Mouse (Mus musculus): ENCODE measurements at regions not wholly inside any gene's neighbourhood (a gene's known extent, or its start where the extent isn't known, plus 50 kb on each side); places are given as distances from the start of the nearest gene placed in this dataset.

DNA sequence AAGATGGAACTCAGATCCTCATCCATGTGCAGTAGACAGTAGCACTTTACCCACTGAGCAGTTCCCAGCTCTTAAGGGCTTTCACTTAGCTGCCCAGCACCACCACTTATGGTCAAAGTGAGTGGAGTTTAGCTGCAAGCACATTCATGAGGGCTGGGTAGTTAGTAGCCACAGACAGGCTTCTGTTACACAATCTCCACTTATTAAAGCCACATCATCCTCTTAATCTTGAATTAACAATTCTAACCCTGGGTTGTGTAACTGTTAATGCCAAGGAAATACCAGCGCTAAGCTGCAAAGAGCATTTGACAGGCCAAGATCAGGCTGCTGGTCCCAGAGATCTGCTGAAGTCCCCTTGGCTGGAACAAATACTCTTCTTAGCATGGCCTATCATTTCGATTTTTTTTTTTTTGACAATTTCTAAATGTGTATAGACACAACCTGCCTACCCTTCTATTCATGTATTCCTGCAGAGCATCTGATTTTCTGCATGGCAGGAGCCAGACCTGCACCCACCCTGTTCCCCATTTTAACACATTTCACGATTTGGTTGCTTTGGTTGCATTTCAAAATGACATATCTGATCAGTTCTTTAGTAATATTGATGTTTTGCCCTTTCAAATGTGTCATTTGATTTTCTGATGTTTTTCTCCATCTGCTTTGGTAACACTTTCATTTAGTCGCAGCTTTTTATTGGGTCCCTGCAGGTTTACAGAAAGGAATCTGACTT is 500.2 kb upstream of the Plxna2 start:
- TF ChIP-seq POLR2A (IDR thresholded peaks at IDR 0.05; ENCODE audit: borderline replicate concordance, low read depth, low read length): no peak
- no peak for TF ChIP-seq CTCF (IDR thresholded peaks at IDR 0.05; ENCODE audit: low read depth, low read length)
